Mouse (Mus musculus): ENCODE results near the gene Arid4a. TPM values are rescaled to one million over a fixed set of nuclear protein-coding genes. Genes with fewer than 3 reads are reported as not detected.

Gene Arid4a
- total and polyA plus RNA-seq, 3 experiments, result 6.7 to 13.0 TPM; not detected in 1

GRCm38 (mm10) chr12:71003760-71004426 lies 11.9 kb upstream of the Arid4a start:
- H3K27ac ChIP-seq (ENCODE audit: control insufficient read depth, low read depth, low read length), result no peak overlapping the region
- H3K4me1 ChIP-seq (ENCODE audit: control insufficient read depth in 1 of 2, insufficient read depth in 2 of 2, low read length in 2 of 2), result peaks cover 0 to 12% of the 10 kb centered on the region in 2 experiments; a peak in 3 of 4 replicates
- H3K36me3 ChIP-seq (ENCODE audit: control insufficient read depth in 1 of 2, insufficient read depth in 2 of 2, low read length in 2 of 2), result peaks cover 16 to 23% of the 10 kb centered on the region in 2 experiments
- peak; percentile 2; the same call in 1 of the 2 replicates for TF ChIP-seq TBP (IDR thresholded peaks at IDR 0.05; ENCODE audit: low read depth, low read length)
- TF ChIP-seq RCOR1 (IDR thresholded peaks at IDR 0.05; ENCODE audit: low read depth, low read length), result no peak
- peak; percentile 77 for TF ChIP-seq ZNF384 (IDR thresholded peaks at IDR 0.05; ENCODE audit: low read depth, low read length)
- no peaks in the 10 kb centered on the region for H3K79me2 ChIP-seq (ENCODE audit: control insufficient read depth, insufficient read depth, low read length, poor library complexity)
- H3K9ac ChIP-seq (ENCODE audit: control insufficient read depth, low read depth, low read length, poor library complexity, severe bottlenecking), result no peak overlapping the region
- no peaks in the 10 kb centered on the region for H3K27me3 ChIP-seq (ENCODE audit: control insufficient read depth in 1 of 2, insufficient read depth in 2 of 2, low read length in 2 of 2)
- H3K4me3 ChIP-seq (ENCODE audit: control insufficient read depth in 1 of 2, insufficient read depth in 1 of 2, low read depth in 2 of 2, low read length in 2 of 2), result no peak overlapping the region
- DNase-seq (ENCODE audit: low read depth, low spot score), result peak; percentile 52
- no peaks in the 10 kb centered on the region for H3K9me3 ChIP-seq (replicated peaks; ENCODE audit: insufficient read depth, low read length)

- no peak overlapping the region for H3K4me3 ChIP-seq (ENCODE audit: control insufficient read depth in 1 of 2, insufficient read depth in 1 of 2, low read depth in 2 of 2, low read length in 2 of 2)
- peaks cover 5% of the 10 kb centered on the region; the same call in 1 of the 2 replicates for H3K79me2 ChIP-seq (ENCODE audit: control insufficient read depth, insufficient read depth, low read length, poor library complexity)
- H3K4me1 ChIP-seq (ENCODE audit: control insufficient read depth in 1 of 2, insufficient read depth in 2 of 2, low read length in 2 of 2), result 0 out of 4 replicates have a peak, but pooled peaks cover 0 to 4% of the 10 kb centered on the region in 2 experiments
- no peaks in the 10 kb centered on the region for H3K27me3 ChIP-seq (ENCODE audit: control insufficient read depth in 1 of 2, insufficient read depth in 2 of 2, low read length in 2 of 2)
- peaks cover 16 to 27% of the 10 kb centered on the region in 2 experiments for H3K36me3 ChIP-seq (ENCODE audit: control insufficient read depth in 1 of 2, insufficient read depth in 2 of 2, low read length in 2 of 2)
- DNase-seq (ENCODE audit: low read depth, low spot score), result no peak
- no peaks in the 10 kb centered on the region for H3K9me3 ChIP-seq (replicated peaks; ENCODE audit: insufficient read depth, low read length)
- no peak overlapping the region for H3K9ac ChIP-seq (ENCODE audit: control insufficient read depth, low read depth, low read length, poor library complexity, severe bottlenecking)
- TF ChIP-seq GABPA (IDR thresholded peaks at IDR 0.05; ENCODE audit: low read depth, low read length), result no peak
- no peak for TF ChIP-seq MYC (IDR thresholded peaks at IDR 0.05; ENCODE audit: low read depth, low read length)
- no peak for TF ChIP-seq UBTF (IDR thresholded peaks at IDR 0.05; ENCODE audit: borderline replicate concordance, insufficient read depth, low read depth, low read length)
- no peak overlapping the region for H3K27ac ChIP-seq (ENCODE audit: control insufficient read depth, low read depth, low read length)
These were observed 9.6 kb upstream of the Arid4a start for GRCm38 (mm10) chr12:71006141-71006540.

DNA sequence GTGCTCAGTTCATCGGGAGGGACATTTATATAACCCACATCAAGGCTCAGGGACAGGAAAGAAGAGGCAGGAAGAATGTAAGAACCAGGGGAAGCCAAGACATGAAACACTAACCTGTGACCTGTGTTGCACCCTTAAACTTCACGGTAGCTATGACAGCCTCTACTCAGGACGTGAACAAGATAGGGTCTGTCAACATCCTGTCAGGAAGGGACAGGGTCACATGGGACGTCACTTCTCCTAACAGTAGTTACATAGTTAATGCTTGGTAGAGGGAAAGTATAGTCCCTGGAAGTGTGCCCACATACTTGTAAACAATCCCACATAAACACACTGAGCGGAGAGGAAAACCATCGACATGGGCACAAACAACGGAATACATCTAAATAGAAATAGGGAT lies 8.9 kb upstream of the Arid4a start:
- Histone ChIP-seq H3K36me3 (ENCODE audit: control insufficient read depth in 1 of 2, insufficient read depth in 2 of 2, low read length in 2 of 2) (peaks cover 18 to 32% of the 10 kb centered on the region in 2 experiments), H3K4me3 (ENCODE audit: control insufficient read depth in 1 of 2, insufficient read depth in 1 of 2, low read depth in 2 of 2, low read length in 2 of 2) (no peak overlapping the region), H3K27ac (ENCODE audit: control insufficient read depth, low read depth, low read length) (no peak overlapping the region), H3K27me3 (ENCODE audit: control insufficient read depth in 1 of 2, insufficient read depth in 2 of 2, low read length in 2 of 2) (no peaks in the 10 kb centered on the region), H3K9ac (ENCODE audit: control insufficient read depth, low read depth, low read length, poor library complexity, severe bottlenecking) (no peak overlapping the region), H3K79me2 (ENCODE audit: control insufficient read depth, insufficient read depth, low read length, poor library complexity) (peaks cover 6% of the 10 kb centered on the region), H3K9me3 (replicated peaks; ENCODE audit: insufficient read depth, low read length) (no peaks in the 10 kb centered on the region), H3K4me1 (ENCODE audit: control insufficient read depth in 1 of 2, insufficient read depth in 2 of 2, low read length in 2 of 2) (0 out of 4 replicates have a peak, but pooled peaks cover 0 to 4% of the 10 kb centered on the region in 2 experiments)
- TF ChIP-seq CHD2 (IDR thresholded peaks at IDR 0.05; ENCODE audit: low read length) (no peak), MAFK (IDR thresholded peaks at IDR 0.05; ENCODE audit: borderline replicate concordance, low read depth, low read length) (no peak), NRF1 (IDR thresholded peaks at IDR 0.05; ENCODE audit: insufficient read depth, low read depth, low read length, poor library complexity, severe bottlenecking) (no peak)
- DNase-seq (ENCODE audit: low read depth, low spot score), result no peak
